Mouse (Mus musculus) heart, postnatal 0 days (tissue): Measurements from ENCODE around the gene Spred2. TPM values are rescaled to one million over a fixed set of nuclear protein-coding genes. Genes with fewer than 3 reads are reported as not detected.

Experiments used
- ATAC-seq: fragments of 200-750 bp; cut with Nextera tagmentation; 2 replicates; pipeline ENCODE4 v1.8.0; 2017; ENCODE audit warnings: low read depth, moderate number of reproducible peaks, moderate library complexity; ENCODE audit not compliant: insufficient read depth
- DNase-seq: peaks from one replicate; pipeline ENCODE4 v3.0.0-alpha.2; 2016; ENCODE audit warnings: low spot score
- H3K27ac ChIP-seq: fragments of 300-500 bp; sonication (generic); 2 replicates; pipeline ENCODE4 v1.5.1; 2014; ENCODE audit warnings: low read depth, mild to moderate bottlenecking
- H3K27me3 ChIP-seq: fragments of 300-500 bp; sonication (generic); 2 replicates; pipeline ENCODE4 v1.6.1; 2014; ENCODE audit warnings: low read length, mixed read lengths; ENCODE audit not compliant: control insufficient read depth, insufficient read depth
- H3K36me3 ChIP-seq: fragments of 300-500 bp; sonication (generic); replicated peaks from 2 replicates; pipeline ENCODE4 v1.6.1; 2014; ENCODE audit warnings: low read length, mixed read lengths; ENCODE audit not compliant: control insufficient read depth, insufficient read depth
- H3K4me1 ChIP-seq: fragments of 300-500 bp; sonication (generic); 2 replicates; pipeline ENCODE4 v1.6.1; 2014; ENCODE audit warnings: antibody characterized with exemption; ENCODE audit not compliant: control insufficient read depth, insufficient read depth
- H3K4me2 ChIP-seq: fragments of 300-500 bp; sonication (generic); 2 replicates; pipeline ENCODE4 v1.6.1; 2014; ENCODE audit warnings: low read depth, mild to moderate bottlenecking, low read length, moderate library complexity
- H3K4me3 ChIP-seq: fragments of 300-500 bp; sonication (generic); 2 replicates; pipeline ENCODE4 v1.5.1; 2014; ENCODE audit warnings: low read depth, low read length
- H3K9ac ChIP-seq: fragments of 300-500 bp; sonication (generic); replicated peaks from 2 replicates; pipeline ENCODE4 v1.6.1; 2014; ENCODE audit warnings: low read depth, low read length, mixed read lengths
- H3K9me3 ChIP-seq: fragments of 300-500 bp; sonication (generic); replicated peaks from 2 replicates; pipeline ENCODE4 v1.6.1; 2016; ENCODE audit warnings: low read length; ENCODE audit not compliant: control insufficient read depth
- CTCF ChIP-seq: IDR thresholded peaks from 2 replicates; pipeline ENCODE4 v1.5.1; 2016; ENCODE audit warnings: antibody characterized with exemption, control low read depth, low read depth
- EP300 ChIP-seq: IDR thresholded peaks from 2 replicates; pipeline ENCODE4 v1.6.1; 2016; ENCODE audit warnings: antibody characterized with exemption, low read depth
- WGBS: fragments of 180-500 bp; shearing (Covaris S2); extraction: QIAGEN DNeasy Blood & Tissue Kit; methylation state at CpG from one replicate; pipeline ENCODE4 v1.1.7; 2014; 5-methylcytosine and 5-hydroxymethylcytosine counted together
- polyA plus RNA-seq: library from polyadenylated mRNA; unstranded; fragments of >200 nt; fragmentation: Nextera tagmentation; extraction: Ambion mirVana; gene quantifications from 2 replicates; pipeline ENCODE4 v1.2.1, GENCODE M21; 2015
- total RNA-seq: library from RNA; depleted of rRNA; stranded (reverse); fragments of >200 nt; gene quantifications from 2 replicates; pipeline ENCODE4 v1.2.3, GENCODE M21; 2014; ENCODE audit warnings: low replicate concordance

Spred2 gene
- total and polyA plus RNA-seq, 2 experiments from 2014 or later, result 3.2 to 8.2 TPM

GRCm38 (mm10) chr11:19969584-19969983, 45.4 kb downstream of the Spred2 start:
- no peak overlapping the region for H3K27ac ChIP-seq
- DNase-seq (no peak), ATAC-seq (no peak)
- no peaks in the 10 kb centered on the region for H3K36me3 ChIP-seq
- no peak for TF ChIP-seq EP300
- TF ChIP-seq CTCF, result no peak
- peaks cover 34% of the 10 kb centered on the region for H3K4me1 ChIP-seq
- 36% methylated on average over 5 of the region's 5 CpGs for WGBS
- no peak overlapping the region for H3K4me3 ChIP-seq
- H3K9ac ChIP-seq, result no peak overlapping the region
- H3K4me2 ChIP-seq, result no peak overlapping the region
- no peaks in the 10 kb centered on the region for H3K9me3 ChIP-seq
- H3K27me3 ChIP-seq, result no peaks in the 10 kb centered on the region

DNA sequence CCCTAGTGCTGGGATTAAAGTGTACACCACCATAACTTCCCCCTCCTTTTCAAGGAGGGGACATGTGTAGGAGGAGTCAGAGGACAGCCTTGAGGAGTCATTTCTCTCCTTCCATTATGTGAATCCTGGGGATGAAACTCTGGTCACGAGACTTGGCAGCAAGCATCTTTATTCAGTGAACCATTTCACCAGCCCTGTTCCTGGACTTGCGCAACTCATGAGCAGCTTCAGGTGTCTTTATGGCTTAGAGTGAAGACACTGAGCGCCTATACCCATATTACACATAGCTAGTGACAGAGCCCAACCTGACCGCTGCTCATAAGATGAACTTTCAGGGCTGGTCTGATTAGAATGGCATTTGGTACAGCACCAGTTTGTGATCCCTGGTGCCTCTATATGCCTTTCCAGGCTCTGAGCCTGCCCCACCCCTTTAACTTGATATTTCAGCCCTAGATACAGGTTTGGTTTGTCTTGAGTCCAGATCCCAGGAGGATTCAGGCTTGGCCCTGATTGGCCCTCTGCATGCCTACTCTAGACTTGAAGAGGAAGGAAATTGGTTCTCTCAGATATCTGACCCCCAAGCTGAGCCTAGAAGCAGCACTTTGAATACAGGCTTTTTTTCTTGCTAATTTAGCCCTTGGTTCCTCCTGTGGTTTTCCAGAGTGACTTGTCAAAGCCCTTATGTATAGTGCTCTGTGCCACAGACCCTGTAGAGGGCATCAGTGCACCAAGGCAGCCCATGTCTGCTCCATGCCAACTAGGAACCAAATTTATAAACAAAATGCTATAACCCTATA, 48.0 kb downstream of the Spred2 start:
- Histone ChIP-seq H3K4me1 (peaks cover 8% of the 10 kb centered on the region), H3K36me3 (no peaks in the 10 kb centered on the region), H3K4me2 (no peak overlapping the region), H3K9me3 (no peaks in the 10 kb centered on the region), H3K9ac (no peak overlapping the region), H3K27ac (peak overlapping the region; percentile 60), H3K27me3 (no peaks in the 10 kb centered on the region), H3K4me3 (no peak overlapping the region)
- TF ChIP-seq CTCF (peak; percentile 56), EP300 (no peak)
- DNase-seq (no peak), ATAC-seq (peak; percentile 43; the same call in 1 of the 2 replicates)
- 87% methylated on average over 4 of the region's 4 CpGs for WGBS

- H3K4me2 ChIP-seq, result no peak overlapping the region
- H3K4me3 ChIP-seq, result no peak overlapping the region
- peaks cover 5% of the 10 kb centered on the region for H3K4me1 ChIP-seq
- H3K27ac ChIP-seq, result peak overlapping the region; percentile 60
- no peaks in the 10 kb centered on the region for H3K36me3 ChIP-seq
- TF ChIP-seq CTCF, result no peak
- 0 out of 2 replicates have a peak, but pooled peaks have one; percentile 37 for TF ChIP-seq EP300
- 69% methylated on average over 7 of the region's 7 CpGs for WGBS
- H3K9ac ChIP-seq, result no peak overlapping the region
- ATAC-seq (no peak), DNase-seq (no peak)
- no peaks in the 10 kb centered on the region for H3K27me3 ChIP-seq
- H3K9me3 ChIP-seq, result no peaks in the 10 kb centered on the region
Measured at GRCm38 (mm10) chr11:19973032-19973790, 49.0 kb downstream of the Spred2 start.

- ATAC-seq (no peak), DNase-seq (no peak)
- Histone ChIP-seq H3K4me1 (peaks cover 16% of the 10 kb centered on the region), H3K4me3 (no peak overlapping the region), H3K9ac (no peak overlapping the region), H3K36me3 (no peaks in the 10 kb centered on the region), H3K27me3 (no peaks in the 10 kb centered on the region), H3K27ac (no peak overlapping the region), H3K4me2 (no peak overlapping the region), H3K9me3 (no peaks in the 10 kb centered on the region)
- TF ChIP-seq EP300, result no peak
- no peak for TF ChIP-seq CTCF
- 92% methylated on average over 2 of the region's 2 CpGs for WGBS
Measured at GRCm38 (mm10) chr11:19976032-19976431, 51.9 kb downstream of the Spred2 start.

DNA sequence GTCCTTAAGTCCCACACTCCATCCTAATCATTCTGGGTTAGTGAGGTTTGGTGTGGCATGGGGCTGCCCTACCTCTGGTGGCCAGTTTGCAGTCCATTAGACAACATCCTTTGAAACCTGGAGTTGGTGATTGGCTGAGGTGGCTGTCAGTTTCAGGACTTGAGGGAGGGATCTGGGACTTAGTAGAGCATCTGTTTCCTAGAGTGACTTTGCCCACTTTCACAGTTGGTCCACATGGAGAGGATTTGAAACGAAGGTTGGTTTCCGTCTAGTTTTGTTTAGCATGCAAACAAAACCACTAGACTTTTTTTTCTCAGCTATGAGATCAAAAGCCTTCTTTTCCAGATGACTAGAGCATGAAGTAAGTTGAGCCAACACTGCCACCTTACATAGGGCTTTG, 53.5 kb downstream of the Spred2 start:
- H3K9me3 ChIP-seq, result no peaks in the 10 kb centered on the region
- H3K4me3 ChIP-seq, result no peak overlapping the region
- H3K9ac ChIP-seq, result no peak overlapping the region
- no peaks in the 10 kb centered on the region for H3K27me3 ChIP-seq
- H3K36me3 ChIP-seq, result no peaks in the 10 kb centered on the region
- TF ChIP-seq EP300 (no peak), CTCF (no peak)
- no peak overlapping the region for H3K4me2 ChIP-seq
- H3K27ac ChIP-seq, result no peak overlapping the region
- WGBS, result 94% methylated on average over 2 of the region's 2 CpGs
- ATAC-seq (no peak), DNase-seq (no peak)
- peaks cover 26% of the 10 kb centered on the region for H3K4me1 ChIP-seq
